Mouse (Mus musculus): Measurements from ENCODE around the gene Usp10.

GRCm38 (mm10) chr8:120001712-120002111 lies 91.6 kb downstream of the Usp10 start:
- no peak for TF ChIP-seq CTCF (IDR thresholded peaks at IDR 0.05; ENCODE audit: borderline replicate concordance, extremely low read depth, insufficient read depth, insufficient read length)
- no peak for TF ChIP-seq POLR2A (IDR thresholded peaks at IDR 0.05; ENCODE audit: borderline replicate concordance, extremely low read depth, insufficient read depth, insufficient read length, poor library complexity, severe bottlenecking)

All from brain, embryonic 14.5 days (tissue).